Mouse (Mus musculus): ENCODE measurements around the gene Usp25. TPM values are rescaled to one million over a fixed set of nuclear protein-coding genes. Genes with fewer than 3 reads are reported as not detected.
A peak's percentile ranks its signal among the peaks of the same experiment; 100 is the strongest.

The Usp25 gene
- polyA plus RNA-seq, 1 experiment = 52.9 TPM

GRCm38 (mm10) chr16:77076954-77077735 lies 63.6 kb downstream of the Usp25 start:
- H3K4me1 ChIP-seq (ENCODE audit: control insufficient read depth, insufficient read depth, low read length) = peaks cover 4% of the 10 kb centered on the region
- TF ChIP-seq POLR2A (IDR thresholded peaks at IDR 0.05; ENCODE audit: borderline replicate concordance, low read depth, low read length) (no peak), CTCF (IDR thresholded peaks at IDR 0.05; ENCODE audit: low read depth, low read length) (no peak)
- no peak overlapping the region for H3K4me3 ChIP-seq (ENCODE audit: insufficient read depth, low read length)
- H3K27ac ChIP-seq (ENCODE audit: insufficient read depth, low read depth, low read length) = no peak overlapping the region

- TF ChIP-seq POLR2A (IDR thresholded peaks at IDR 0.05; ENCODE audit: borderline replicate concordance, low read depth, low read length) = no peak
- TF ChIP-seq CTCF (IDR thresholded peaks at IDR 0.05; ENCODE audit: low read depth, low read length) = no peak
- no peak overlapping the region for H3K4me3 ChIP-seq (ENCODE audit: insufficient read depth, low read length)
- H3K27ac ChIP-seq (ENCODE audit: insufficient read depth, low read depth, low read length) = no peak overlapping the region
- H3K4me1 ChIP-seq (ENCODE audit: control insufficient read depth, insufficient read depth, low read length) = peaks cover 4% of the 10 kb centered on the region
These were observed 64.2 kb downstream of the Usp25 start for GRCm38 (mm10) chr16:77077736-77078005.

GRCm38 (mm10) chr16:77084071-77084470 lies 70.6 kb downstream of the Usp25 start:
- H3K27ac ChIP-seq (ENCODE audit: insufficient read depth, low read depth, low read length) = no peak overlapping the region
- peaks cover 17% of the 10 kb centered on the region for H3K4me1 ChIP-seq (ENCODE audit: control insufficient read depth, insufficient read depth, low read length)
- H3K4me3 ChIP-seq (ENCODE audit: insufficient read depth, low read length) = no peak overlapping the region
- TF ChIP-seq POLR2A (IDR thresholded peaks at IDR 0.05; ENCODE audit: borderline replicate concordance, low read depth, low read length) (no peak), CTCF (IDR thresholded peaks at IDR 0.05; ENCODE audit: low read depth, low read length) (no peak)

- Histone ChIP-seq H3K4me1 (ENCODE audit: control insufficient read depth, insufficient read depth, low read length) (peaks cover 9% of the 10 kb centered on the region), H3K4me3 (ENCODE audit: insufficient read depth, low read length) (no peak overlapping the region), H3K27ac (ENCODE audit: insufficient read depth, low read depth, low read length) (no peak overlapping the region)
- TF ChIP-seq CTCF (IDR thresholded peaks at IDR 0.05; ENCODE audit: low read depth, low read length) (no peak), POLR2A (IDR thresholded peaks at IDR 0.05; ENCODE audit: borderline replicate concordance, low read depth, low read length) (no peak)
These were observed 76.3 kb downstream of the Usp25 start for GRCm38 (mm10) chr16:77089806-77090205.

- Histone ChIP-seq H3K27ac (ENCODE audit: insufficient read depth, low read depth, low read length) (no peak overlapping the region), H3K4me3 (ENCODE audit: insufficient read depth, low read length) (no peak overlapping the region), H3K4me1 (ENCODE audit: control insufficient read depth, insufficient read depth, low read length) (no peaks in the 10 kb centered on the region)
- no peak for TF ChIP-seq CTCF (IDR thresholded peaks at IDR 0.05; ENCODE audit: low read depth, low read length)
- TF ChIP-seq POLR2A (IDR thresholded peaks at IDR 0.05; ENCODE audit: borderline replicate concordance, low read depth, low read length) = no peak
These were observed 80.0 kb downstream of the Usp25 start for GRCm38 (mm10) chr16:77093526-77093925.

- no peaks in the 10 kb centered on the region for H3K4me1 ChIP-seq (ENCODE audit: control insufficient read depth, insufficient read depth, low read length)
- H3K27ac ChIP-seq (ENCODE audit: insufficient read depth, low read depth, low read length) = no peak overlapping the region
- no peak for TF ChIP-seq POLR2A (IDR thresholded peaks at IDR 0.05; ENCODE audit: borderline replicate concordance, low read depth, low read length)
- no peak for TF ChIP-seq CTCF (IDR thresholded peaks at IDR 0.05; ENCODE audit: low read depth, low read length)
These were observed 81.6 kb downstream of the Usp25 start for GRCm38 (mm10) chr16:77095017-77095551.

GRCm38 (mm10) chr16:77099018-77099869 lies 85.7 kb downstream of the Usp25 start:
- no peaks in the 10 kb centered on the region for H3K4me1 ChIP-seq (ENCODE audit: control insufficient read depth, insufficient read depth, low read length)
- no peak overlapping the region for H3K27ac ChIP-seq (ENCODE audit: insufficient read depth, low read depth, low read length)
- no peak overlapping the region for H3K4me3 ChIP-seq (ENCODE audit: insufficient read depth, low read length)
- TF ChIP-seq CTCF (IDR thresholded peaks at IDR 0.05; ENCODE audit: low read depth, low read length) = peak; percentile 78
- no peak for TF ChIP-seq POLR2A (IDR thresholded peaks at IDR 0.05; ENCODE audit: borderline replicate concordance, low read depth, low read length)

More at GRCm38 (mm10) chr16:77095017-77095551, 81.6 kb downstream of the Usp25 start:
- H3K4me3 ChIP-seq (ENCODE audit: insufficient read depth, low read length) = no peak overlapping the region

- no peak overlapping the region for H3K4me3 ChIP-seq (ENCODE audit: insufficient read depth, low read length)
- no peaks in the 10 kb centered on the region for H3K4me1 ChIP-seq (ENCODE audit: control insufficient read depth, insufficient read depth, low read length)
- TF ChIP-seq CTCF (IDR thresholded peaks at IDR 0.05; ENCODE audit: low read depth, low read length) (no peak), POLR2A (IDR thresholded peaks at IDR 0.05; ENCODE audit: borderline replicate concordance, low read depth, low read length) (no peak)
- no peak overlapping the region for H3K27ac ChIP-seq (ENCODE audit: insufficient read depth, low read depth, low read length)
These were observed 90.2 kb downstream of the Usp25 start for GRCm38 (mm10) chr16:77103637-77104264.

- Histone ChIP-seq H3K4me3 (ENCODE audit: insufficient read depth, low read length) (no peak overlapping the region), H3K4me1 (ENCODE audit: control insufficient read depth, insufficient read depth, low read length) (no peaks in the 10 kb centered on the region), H3K27ac (ENCODE audit: insufficient read depth, low read depth, low read length) (no peak overlapping the region)
- TF ChIP-seq CTCF (IDR thresholded peaks at IDR 0.05; ENCODE audit: low read depth, low read length) = no peak
- no peak for TF ChIP-seq POLR2A (IDR thresholded peaks at IDR 0.05; ENCODE audit: borderline replicate concordance, low read depth, low read length)
These were observed 97.8 kb downstream of the Usp25 start for GRCm38 (mm10) chr16:77111268-77111667.

Measured in bone marrow macrophage, adult 2 months (primary cell).